Mouse (Mus musculus) bone marrow macrophage, adult 2 months (primary cell): ENCODE measurements around the gene Zcchc4.

Source experiments
- CTCF ChIP-seq: IDR thresholded peaks from 2 replicates; pipeline ENCODE4 v1.5.1; 2012; ENCODE audit warnings: low read depth, mild to moderate bottlenecking, low read length, moderate library complexity
- POLR2A ChIP-seq: IDR thresholded peaks from 2 replicates; pipeline ENCODE4 v1.6.1; 2012; ENCODE audit warnings: mild to moderate bottlenecking, low read depth, low read length, borderline replicate concordance

DNA sequence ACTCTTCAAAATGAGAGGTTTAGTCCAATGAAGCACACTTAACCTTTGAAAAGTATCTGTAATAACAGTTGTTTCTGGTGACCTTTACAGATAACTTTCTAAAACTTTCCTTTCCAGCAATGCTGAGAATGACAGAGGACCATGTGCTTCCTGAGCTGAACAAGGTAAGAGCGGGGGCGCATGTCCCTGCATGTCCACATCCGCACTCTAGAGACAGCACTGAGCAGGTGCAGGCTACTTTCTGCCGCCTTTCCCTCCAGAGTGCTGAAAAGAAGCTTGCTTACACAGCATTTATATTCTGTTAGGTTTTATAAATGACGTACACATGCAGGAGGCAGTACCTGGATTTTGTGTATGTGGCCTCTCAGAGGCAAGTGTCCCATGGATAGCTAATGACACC lies 80.5 kb downstream of the Zcchc4 start:
- TF ChIP-seq CTCF (no peak), POLR2A (no peak)
